ENCODE assay signal across 7 mouse cellular contexts in the genomic region with DNA sequence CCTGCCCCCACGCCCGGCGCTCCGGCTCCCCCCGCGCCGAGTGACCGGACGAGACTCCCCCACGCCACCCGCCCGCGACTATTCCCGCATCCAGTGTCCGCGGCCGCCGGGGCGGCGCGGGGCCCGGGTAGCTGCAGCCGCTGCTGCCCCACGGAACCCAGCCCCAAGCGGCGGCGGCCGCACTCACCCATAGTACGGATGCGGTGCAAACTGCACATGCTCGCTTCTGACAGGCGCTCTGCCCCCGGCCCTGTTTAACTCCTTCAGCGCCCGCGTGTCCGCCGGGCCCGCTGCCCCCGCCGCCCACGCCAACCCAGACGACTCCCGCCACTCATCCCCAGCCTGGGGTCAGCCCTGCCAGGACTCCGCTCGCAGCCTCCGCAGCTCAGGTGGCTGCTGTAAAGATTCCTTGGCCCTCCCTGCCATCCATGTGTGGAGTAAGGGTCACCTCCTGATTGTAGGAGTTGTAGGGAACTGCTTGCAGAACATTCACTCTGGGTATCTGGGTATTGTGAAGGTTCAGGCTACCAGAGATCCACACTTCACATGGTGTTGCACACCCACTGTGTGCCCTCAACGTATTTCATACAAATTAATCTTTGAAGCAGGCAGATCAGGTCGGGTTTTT. TPM values are rescaled to one million over a fixed set of nuclear protein-coding genes. Genes with fewer than 3 reads are reported as not detected.
DNase-seq lines count a peak whose midpoint lies in the region; ATAC-seq lines count a peak whose summit lies in the region.

A gene (minus strand): TSS at position 502 of the 628 bp plus-strand sequence.

- DNase-seq in R1 (ENCODE audit: low read depth, low spot score), result peak; percentile 77
- peak; percentile 78 for DNase-seq in cerebellum, adult 9-10 months
- DNase-seq in frontal cortex, postnatal 10 days (ENCODE audit: low spot score in 2 of 2), result peak; percentile 44 to 65
- DNase-seq in induced T-regulatory cell, adult 2 months (ENCODE audit: low read depth), result peak; percentile 61
- peak; percentile 76 to 79 for DNase-seq in left cerebral cortex, postnatal 36 days (ENCODE audit: low spot score in 2 of 2)
- peak; percentile 8 for DNase-seq in spleen, adult 12 weeks (ENCODE audit: low spot score)

- peak; percentile 65 for ATAC-seq in megakaryocyte-erythroid progenitor cell, adult 5-6 weeks (replicated peaks; ENCODE audit: low FRiP score, low TSS enrichment, poor library complexity, severe bottlenecking)

- intact Hi-C loops in left cerebral cortex, postnatal 36 days (cut with DNase I), result loop anchor here (5.0 kb wide), 1 partner anchor 90 kb away; no protein-coding TSS in a partner anchor

RNA-seq across cellular contexts. Expression of the gene that starts here (rescaled TPM):
- 10 to 100 TPM; 29.6 to 33.1 TPM for total RNA-seq in left cerebral cortex, postnatal 36 days (2021)
- total RNA-seq in megakaryocyte-erythroid progenitor cell, adult 5-6 weeks (2014; fragmentation: Nextera tagmentation), result 12.2 and 22.1 TPM in 2 replicates
- total RNA-seq in megakaryocyte-erythroid progenitor cell, adult 5-6 weeks (2017), result 8.5 and 10.6 TPM in 2 replicates

Comparison
In these comparisons a context has a peak if more than half of its experiments do, and no peak if none do; other contexts are left out.
1. Peak in every context shown above with its lines: DNase-seq and ATAC-seq.
2. DNase-seq: peak in every context shown above with its lines; median percentile 78 in cerebellum, adult 9-10 months; 78 in left cerebral cortex, postnatal 36 days; 77 in R1; 61 in induced T-regulatory cell, adult 2 months; 54 in frontal cortex, postnatal 10 days; 8 in spleen, adult 12 weeks.